Mouse (Mus musculus) forebrain, embryonic 12.5 days (tissue): ENCODE data around the gene 4933402D24Rik. TPM values are rescaled to one million over a fixed set of nuclear protein-coding genes. Genes with fewer than 3 reads are reported as not detected.

Experiments used
- ATAC-seq: fragments of 200-750 bp; cut with Nextera tagmentation; 2 replicates; pipeline ENCODE4 v1.8.0; 2017; ENCODE audit warnings: moderate TSS enrichment; ENCODE audit not compliant: low FRiP score
- H3K27ac ChIP-seq: fragments of 300-500 bp; sonication (generic); 2 replicates; pipeline ENCODE4 v1.5.1; 2016; ENCODE audit warnings: mild to moderate bottlenecking
- H3K27me3 ChIP-seq: fragments of 300-500 bp; sonication (generic); 2 replicates; pipeline ENCODE4 v1.6.1; 2016; ENCODE audit warnings: mild to moderate bottlenecking
- H3K36me3 ChIP-seq: fragments of 300-500 bp; sonication (generic); replicated peaks from 2 replicates; pipeline ENCODE4 v1.6.1; 2016; ENCODE audit warnings: mild to moderate bottlenecking
- H3K4me1 ChIP-seq: fragments of 300-500 bp; sonication (generic); 2 replicates; pipeline ENCODE4 v1.6.1; 2016
- H3K4me2 ChIP-seq: fragments of 300-500 bp; sonication (generic); 2 replicates; pipeline ENCODE4 v1.6.1; 2016; ENCODE audit warnings: mild to moderate bottlenecking, moderate library complexity
- H3K4me3 ChIP-seq: fragments of 300-500 bp; sonication (generic); replicated peaks from 2 replicates; pipeline ENCODE4 v1.5.1; 2016; ENCODE audit warnings: mild to moderate bottlenecking
- H3K9ac ChIP-seq: fragments of 300-500 bp; sonication (generic); 2 replicates; pipeline ENCODE4 v1.6.1; 2016; ENCODE audit warnings: mild to moderate bottlenecking
- H3K9me3 ChIP-seq: fragments of 300-500 bp; sonication (generic); 2 replicates; pipeline ENCODE4 v1.6.1; 2016
- WGBS: fragments of 180-500 bp; shearing (Covaris S2); methylation state at CpG from one replicate; pipeline ENCODE4 v1.1.7; 2016; 5-methylcytosine and 5-hydroxymethylcytosine counted together
- polyA plus RNA-seq: library from polyadenylated mRNA; unstranded; fragments of >200 nt; fragmentation: Nextera tagmentation; extraction: Ambion mirVana; gene quantifications from 2 replicates; pipeline ENCODE4 v1.2.1, GENCODE M21; 2016

4933402D24Rik gene
- 0.33 and 0.38 TPM in 2 replicates for polyA plus RNA-seq

GRCm38 (mm10) chr1:63769167-63769566, at the start of gene 4933402D24Rik:
Gene 4933402D24Rik (minus strand): TSS chr1:63769267.
- Histone ChIP-seq H3K9ac (no peak within 1 kb of the TSS), H3K4me3 (no peak within 1 kb of the TSS), H3K4me2 (no peak within 1 kb of the TSS), H3K4me1 (peaks cover 20% of the 10 kb centered on the region), H3K27me3 (no peaks in the 10 kb centered on the region), H3K27ac (no peak within 1 kb of the TSS), H3K9me3 (no peaks in the 10 kb centered on the region), H3K36me3 (no peaks in the 10 kb centered on the region)
- WGBS, result 84% methylated on average over 5 of the region's 5 CpGs
- ATAC-seq, result no peak

- Histone ChIP-seq H3K4me1 (no peaks in the 10 kb centered on the region), H3K4me2 (no peak overlapping the region), H3K4me3 (no peak overlapping the region), H3K9ac (no peak overlapping the region), H3K27me3 (peaks cover 2% of the 10 kb centered on the region; the same call in 1 of the 2 replicates), H3K27ac (no peak overlapping the region), H3K36me3 (no peaks in the 10 kb centered on the region), H3K9me3 (no peaks in the 10 kb centered on the region)
- no peak for ATAC-seq
- whole genome bisulfite sequencing, result 88% methylated on average over 3 of the region's 3 CpGs
Observed at GRCm38 (mm10) chr1:63808584-63808983, 39.5 kb upstream of the 4933402D24Rik start.

DNA sequence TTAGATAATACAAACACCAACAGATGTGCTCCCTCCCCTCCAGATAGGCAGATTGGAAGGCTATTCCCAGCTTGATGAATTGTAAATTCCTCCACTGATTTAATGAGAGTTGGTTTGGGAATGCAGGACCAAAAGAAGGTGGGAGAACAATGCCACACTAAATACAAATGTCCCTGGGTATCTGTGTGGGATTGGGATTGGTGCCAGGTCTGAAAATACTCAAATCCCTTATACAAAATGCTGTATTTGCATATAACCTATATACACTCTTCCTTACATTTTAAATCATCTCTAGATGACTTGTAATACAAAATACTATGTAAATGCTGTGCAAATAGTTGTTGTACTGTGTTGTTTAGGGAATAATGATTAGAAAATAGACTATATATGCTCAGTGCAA, 36.0 kb upstream of the 4933402D24Rik start:
- Histone ChIP-seq H3K4me3 (no peak overlapping the region), H3K4me1 (no peaks in the 10 kb centered on the region), H3K36me3 (no peaks in the 10 kb centered on the region), H3K9ac (no peak overlapping the region), H3K27ac (no peak overlapping the region), H3K4me2 (no peak overlapping the region), H3K27me3 (no peaks in the 10 kb centered on the region), H3K9me3 (no peaks in the 10 kb centered on the region)
- ATAC-seq, result no peak

- Histone ChIP-seq H3K4me2 (no peak overlapping the region), H3K36me3 (no peaks in the 10 kb centered on the region), H3K27ac (no peak overlapping the region), H3K9ac (no peak overlapping the region), H3K9me3 (no peaks in the 10 kb centered on the region), H3K4me3 (no peak overlapping the region), H3K4me1 (no peaks in the 10 kb centered on the region), H3K27me3 (no peaks in the 10 kb centered on the region)
- ATAC-seq, result no peak
Observed at GRCm38 (mm10) chr1:63794326-63794725, 25.3 kb upstream of the 4933402D24Rik start.

DNA sequence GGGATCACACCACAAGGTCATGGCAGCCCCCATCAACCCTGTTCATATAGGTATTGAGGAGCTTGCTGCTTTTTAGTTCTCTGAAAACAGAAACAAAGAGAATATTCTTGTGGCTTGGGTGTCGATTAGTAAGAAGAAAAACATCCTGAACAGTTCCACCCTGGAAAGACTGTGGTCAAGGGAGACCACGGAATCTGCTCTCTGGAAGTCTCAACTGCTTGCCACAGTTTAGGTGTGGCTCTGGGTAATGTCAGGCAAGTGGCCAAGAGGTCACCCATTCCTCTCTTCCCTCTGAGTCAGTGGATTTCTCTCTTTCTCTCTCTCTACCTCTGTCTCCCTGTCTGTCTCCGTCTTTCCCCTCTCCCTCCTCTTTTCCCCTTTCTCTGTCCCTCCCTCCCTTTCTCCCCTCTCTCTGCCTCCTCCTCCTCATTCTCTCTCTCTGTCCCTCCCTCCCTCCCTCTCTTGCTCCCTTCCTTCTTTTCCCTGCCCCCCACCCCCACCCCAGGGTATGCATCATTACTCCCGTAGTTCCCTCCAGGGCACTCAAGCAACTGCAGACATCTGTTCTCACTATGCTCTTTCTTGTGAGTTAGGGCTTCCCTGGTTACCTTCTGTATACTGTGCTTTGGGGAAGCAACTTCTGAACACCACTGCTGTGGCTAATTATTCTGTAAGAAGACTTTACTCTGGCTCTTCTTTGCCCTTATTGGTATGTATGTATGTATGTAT, 8.0 kb upstream of the 4933402D24Rik start:
- no peak for ATAC-seq
- Histone ChIP-seq H3K4me3 (no peak overlapping the region), H3K9me3 (0 out of 2 replicates have a peak, but pooled peaks cover 4% of the 10 kb centered on the region), H3K4me1 (no peaks in the 10 kb centered on the region), H3K9ac (no peak overlapping the region), H3K27ac (no peak overlapping the region), H3K27me3 (no peaks in the 10 kb centered on the region), H3K36me3 (no peaks in the 10 kb centered on the region), H3K4me2 (no peak overlapping the region)
- 75% methylated on average over 4 of the region's 4 CpGs for WGBS

DNA sequence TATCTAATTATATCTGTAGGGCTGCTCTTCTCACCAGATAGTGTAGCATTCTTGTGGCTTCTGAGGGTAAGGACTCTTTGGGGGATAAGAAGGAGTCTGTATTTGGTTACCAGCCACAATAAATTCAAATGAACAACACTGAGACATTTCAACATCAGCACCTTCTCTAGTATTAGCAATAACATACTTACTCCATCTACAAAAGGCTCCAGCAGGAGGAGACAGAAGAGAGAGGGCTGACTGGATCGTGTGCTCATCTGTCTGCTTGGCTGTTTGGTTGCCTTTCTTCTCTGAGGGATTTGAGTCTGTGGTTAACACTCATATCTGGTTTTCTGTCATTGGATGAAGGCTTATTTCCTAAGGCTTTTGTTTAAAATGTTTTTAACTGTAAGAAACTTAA, 7.3 kb upstream of the 4933402D24Rik start:
- 0 out of 2 replicates have a peak, but pooled peaks cover 4% of the 10 kb centered on the region for H3K9me3 ChIP-seq
- no peaks in the 10 kb centered on the region for H3K27me3 ChIP-seq
- ATAC-seq, result no peak
- H3K36me3 ChIP-seq, result no peaks in the 10 kb centered on the region
- no peaks in the 10 kb centered on the region for H3K4me1 ChIP-seq
- 76% methylated on average over 1 of the region's 1 CpGs for WGBS
- no peak overlapping the region for H3K9ac ChIP-seq
- H3K4me2 ChIP-seq, result no peak overlapping the region
- H3K27ac ChIP-seq, result no peak overlapping the region
- no peak overlapping the region for H3K4me3 ChIP-seq

- ATAC-seq, result no peak
- no peak overlapping the region for H3K9ac ChIP-seq
- 0 out of 2 replicates have a peak, but pooled peaks cover 4% of the 10 kb centered on the region for H3K9me3 ChIP-seq
- H3K4me2 ChIP-seq, result no peak overlapping the region
- peaks cover 14% of the 10 kb centered on the region for H3K4me1 ChIP-seq
- 59% methylated on average over 7 of the region's 7 CpGs for WGBS
- no peak overlapping the region for H3K4me3 ChIP-seq
- H3K27ac ChIP-seq, result no peak overlapping the region
- no peaks in the 10 kb centered on the region for H3K27me3 ChIP-seq
- H3K36me3 ChIP-seq, result no peaks in the 10 kb centered on the region
Observed at GRCm38 (mm10) chr1:63770309-63770708, 1.2 kb upstream of the 4933402D24Rik start.

GRCm38 (mm10) chr1:63768112-63768511, 955 bp downstream of the 4933402D24Rik start:
- no peak for ATAC-seq
- 79% methylated on average over 8 of the region's 8 CpGs for WGBS

GRCm38 (mm10) chr1:63764395-63764794, 4.7 kb downstream of the 4933402D24Rik start:
- no peak overlapping the region for H3K4me3 ChIP-seq
- H3K36me3 ChIP-seq, result no peaks in the 10 kb centered on the region
- peaks cover 30% of the 10 kb centered on the region for H3K4me1 ChIP-seq
- no peak overlapping the region for H3K9ac ChIP-seq
- peak overlapping the region; percentile 81 for H3K27ac ChIP-seq
- peak overlapping the region; percentile 10; the same call in 1 of the 2 replicates for H3K4me2 ChIP-seq
- 53% methylated on average over 7 of the region's 7 CpGs for WGBS
- H3K9me3 ChIP-seq, result no peaks in the 10 kb centered on the region
- ATAC-seq, result no peak
- no peaks in the 10 kb centered on the region for H3K27me3 ChIP-seq

More at GRCm38 (mm10) chr1:63768112-63768511, 955 bp downstream of the 4933402D24Rik start:
- Histone ChIP-seq H3K4me2 (no peak overlapping the region), H3K36me3 (no peaks in the 10 kb centered on the region), H3K27me3 (no peaks in the 10 kb centered on the region), H3K4me3 (no peak overlapping the region), H3K4me1 (peaks cover 30% of the 10 kb centered on the region), H3K9me3 (no peaks in the 10 kb centered on the region), H3K27ac (no peak overlapping the region), H3K9ac (no peak overlapping the region)

- peak overlapping the region; percentile 81 for H3K27ac ChIP-seq
- peak; percentile 57 for ATAC-seq
- H3K27me3 ChIP-seq, result no peaks in the 10 kb centered on the region
- peak overlapping the region; percentile 10; the same call in 1 of the 2 replicates for H3K4me2 ChIP-seq
- peaks cover 30% of the 10 kb centered on the region for H3K4me1 ChIP-seq
- WGBS, result 11% methylated on average over 7 of the region's 7 CpGs
- H3K9ac ChIP-seq, result no peak overlapping the region
- H3K36me3 ChIP-seq, result no peaks in the 10 kb centered on the region
- no peaks in the 10 kb centered on the region for H3K9me3 ChIP-seq
- no peak overlapping the region for H3K4me3 ChIP-seq
Observed at GRCm38 (mm10) chr1:63763881-63764386, 5.1 kb downstream of the 4933402D24Rik start.

- no peak overlapping the region for H3K4me3 ChIP-seq
- ATAC-seq, result peak; percentile 86
Observed at GRCm38 (mm10) chr1:63763212-63763694, 5.8 kb downstream of the 4933402D24Rik start.

GRCm38 (mm10) chr1:63756005-63756404, 13.1 kb downstream of the 4933402D24Rik start:
- Histone ChIP-seq H3K36me3 (peaks cover 15% of the 10 kb centered on the region), H3K4me2 (no peak overlapping the region), H3K9ac (no peak overlapping the region), H3K4me1 (no peaks in the 10 kb centered on the region), H3K4me3 (no peak overlapping the region), H3K27ac (no peak overlapping the region), H3K27me3 (no peaks in the 10 kb centered on the region), H3K9me3 (no peaks in the 10 kb centered on the region)
- ATAC-seq, result no peak
- WGBS, result 56% methylated on average over 2 of the region's 2 CpGs

More at GRCm38 (mm10) chr1:63763212-63763694, 5.8 kb downstream of the 4933402D24Rik start:
- Histone ChIP-seq H3K4me2 (no peak overlapping the region), H3K36me3 (no peaks in the 10 kb centered on the region), H3K27ac (peak overlapping the region; percentile 81), H3K9me3 (no peaks in the 10 kb centered on the region), H3K4me1 (peaks cover 30% of the 10 kb centered on the region), H3K9ac (no peak overlapping the region), H3K27me3 (no peaks in the 10 kb centered on the region)
- WGBS, result 4% methylated on average over 3 of the region's 3 CpGs
